Mouse (Mus musculus) G1E (cell line): ENCODE results near the gene Fam193b.

ENCODE experiments used
- CTCF ChIP-seq: IDR thresholded peaks from 2 replicates; pipeline ENCODE4 v1.5.1; 2012; ENCODE audit warnings: low read depth, low read length, inconsistent platforms, mixed read lengths
- POLR2AphosphoS5 ChIP-seq: IDR thresholded peaks from 2 replicates; pipeline ENCODE4 v1.6.1; 2012; ENCODE audit warnings: low read depth, low read length, inconsistent platforms; ENCODE audit not compliant: insufficient replicate concordance
- TAL1 ChIP-seq: conservative IDR thresholded peaks from 2 replicates; pipeline ENCODE4 v1.6.1; 2012; ENCODE audit warnings: low read depth, low read length, inconsistent platforms, mixed read lengths

DNA sequence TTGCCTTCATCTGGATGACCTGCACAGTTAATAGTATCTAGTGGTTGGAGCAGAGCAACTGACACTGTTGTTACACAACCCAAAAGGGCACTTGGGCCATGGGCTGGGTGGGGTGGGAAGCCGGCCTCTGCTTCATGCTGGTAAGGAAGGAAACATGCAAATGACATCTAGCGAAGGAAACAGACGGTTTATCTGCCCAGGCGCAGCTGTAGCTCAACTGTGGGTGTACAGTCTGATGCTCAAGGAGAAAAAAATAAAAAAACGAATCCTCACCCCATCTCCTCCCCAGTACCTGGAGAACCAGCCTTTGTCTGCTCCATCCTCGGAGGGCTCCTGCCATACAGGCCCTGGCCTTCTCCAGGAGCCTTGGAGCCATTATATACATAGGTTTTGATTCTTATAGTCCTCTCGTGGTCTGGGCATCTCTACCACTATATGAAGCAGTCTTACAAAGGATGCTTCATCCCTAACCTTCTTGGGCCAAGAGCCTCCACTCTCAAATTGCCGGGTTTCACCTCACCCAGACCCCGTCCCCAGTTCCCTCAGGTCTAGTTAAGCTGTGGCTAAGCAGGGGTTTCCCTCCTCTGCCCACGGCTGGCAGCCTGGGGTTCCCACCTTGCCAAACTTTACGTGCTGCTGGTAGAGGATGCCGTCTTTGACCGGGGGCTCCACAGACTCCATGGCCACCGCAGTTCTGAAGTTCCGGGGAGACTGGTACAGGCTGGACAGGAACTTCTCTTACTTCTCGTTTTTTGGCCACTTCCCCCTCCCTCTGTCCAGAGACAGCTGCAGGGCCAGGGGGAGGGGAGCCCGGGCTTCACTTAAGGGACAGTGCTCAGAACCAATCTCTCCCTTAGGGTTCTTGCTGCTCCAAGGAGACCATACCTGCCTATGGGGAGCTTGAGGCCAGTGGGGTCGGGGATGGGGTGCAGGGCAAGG is 42.8 kb downstream of the Fam193b start:
- TF ChIP-seq CTCF: no peak
- TF ChIP-seq TAL1: no peak
- no peak for TF ChIP-seq POLR2AphosphoS5
